Mouse (Mus musculus): ENCODE results near the gene 1700003H04Rik. TPM values are rescaled to one million over a fixed set of nuclear protein-coding genes. Genes with fewer than 3 reads are reported as not detected.

The 1700003H04Rik gene
- total RNA-seq (2023) = not detected

DNA sequence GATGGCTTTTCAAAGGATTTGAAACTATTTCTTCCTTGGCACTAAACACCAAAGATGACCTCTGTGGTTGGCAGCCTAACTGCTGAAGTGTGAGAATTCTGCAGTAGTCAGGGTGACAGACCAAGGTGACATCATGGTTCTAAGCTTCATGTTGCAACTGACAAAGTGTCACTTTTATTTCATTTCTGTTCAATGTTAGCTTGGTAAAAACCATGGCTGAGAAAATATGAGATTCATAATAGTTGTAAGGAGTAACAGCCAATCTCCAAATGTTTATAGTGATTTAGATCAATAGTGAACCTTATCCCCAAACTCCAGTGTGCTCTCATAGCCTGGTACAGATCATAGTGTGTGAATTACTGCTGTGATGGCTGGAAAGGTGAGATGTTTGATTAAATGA, at the start of gene 1700003H04Rik:
1700003H04Rik (minus strand) TSS at position 101 of the 400 bp plus-strand sequence.

Other genes starting within 250 kb of the 1700003H04Rik start
- gene 1700006A11Rik, start 155.1 kb downstream of the 1700003H04Rik start, total RNA-seq (2023) = not detected

Data from CD4-positive naive resting alpha-beta T cell, adult 57 days (primary cell).